Mouse (Mus musculus) ES-E14 (cell line): Measurements from ENCODE around the gene Aamp.

ENCODE experiments used
- HCFC1 ChIP-seq: IDR thresholded peaks from 2 replicates; pipeline ENCODE4 v1.6.1; 2012; ENCODE audit warnings: low read length, inconsistent platforms, borderline replicate concordance; ENCODE audit not compliant: insufficient read depth
- ZC3H11A ChIP-seq: IDR thresholded peaks from 2 replicates; pipeline ENCODE4 v1.6.1; 2012; ENCODE audit warnings: low read depth, mild to moderate bottlenecking, inconsistent platforms, low read length, borderline replicate concordance
- ZNF384 ChIP-seq: IDR thresholded peaks from 2 replicates; pipeline ENCODE4 v1.6.1; 2012; ENCODE audit warnings: low read depth, low read length, inconsistent platforms

GRCm38 (mm10) chr1:74302229-74302628 lies 17.7 kb upstream of the Aamp start:
- no peak for TF ChIP-seq HCFC1
- TF ChIP-seq ZNF384: no peak
- no peak for TF ChIP-seq ZC3H11A
